Mouse (Mus musculus): ENCODE data around the gene Sub1.

The Sub1 gene

GRCm38 (mm10) chr15:11996883-11997282 lies at the start of gene Sub1:
Gene Sub1 (minus strand): TSS chr15:11996983.
- DNase-seq (ENCODE audit: low spot score): no peak

- DNase-seq (ENCODE audit: low spot score): no peak
Measured at GRCm38 (mm10) chr15:12040407-12040710, 43.6 kb upstream of the Sub1 start.

- no peak for DNase-seq (ENCODE audit: low spot score)
Measured at GRCm38 (mm10) chr15:12039671-12040406, 43.1 kb upstream of the Sub1 start.

GRCm38 (mm10) chr15:12039256-12039655 lies 42.5 kb upstream of the Sub1 start:
- DNase-seq (ENCODE audit: low spot score): no peak

- DNase-seq (ENCODE audit: low spot score): no peak
Measured at GRCm38 (mm10) chr15:12037866-12038625, 41.3 kb upstream of the Sub1 start.

- DNase-seq (ENCODE audit: low spot score): peak; percentile 10
Measured at GRCm38 (mm10) chr15:12037217-12037616, 40.4 kb upstream of the Sub1 start.

- no peak for DNase-seq (ENCODE audit: low spot score)
Measured at GRCm38 (mm10) chr15:12036675-12037074, 39.9 kb upstream of the Sub1 start.

GRCm38 (mm10) chr15:12034317-12034716 lies 37.5 kb upstream of the Sub1 start:
- no peak for DNase-seq (ENCODE audit: low spot score)

GRCm38 (mm10) chr15:12033155-12033554 lies 36.4 kb upstream of the Sub1 start:
- no peak for DNase-seq (ENCODE audit: low spot score)

GRCm38 (mm10) chr15:12032512-12032911 lies 35.7 kb upstream of the Sub1 start:
- no peak for DNase-seq (ENCODE audit: low spot score)

- no peak for DNase-seq (ENCODE audit: low spot score)
Measured at GRCm38 (mm10) chr15:12031861-12032260, 35.1 kb upstream of the Sub1 start.

GRCm38 (mm10) chr15:12030221-12030620 lies 33.4 kb upstream of the Sub1 start:
- DNase-seq (ENCODE audit: low spot score): no peak

GRCm38 (mm10) chr15:12027807-12028206 lies 31.0 kb upstream of the Sub1 start:
- DNase-seq (ENCODE audit: low spot score): no peak

GRCm38 (mm10) chr15:12026932-12027450 lies 30.2 kb upstream of the Sub1 start:
- DNase-seq (ENCODE audit: low spot score): no peak

GRCm38 (mm10) chr15:12026026-12026425 lies 29.2 kb upstream of the Sub1 start:
- DNase-seq (ENCODE audit: low spot score): no peak

GRCm38 (mm10) chr15:12025341-12025740 lies 28.6 kb upstream of the Sub1 start:
- no peak for DNase-seq (ENCODE audit: low spot score)

GRCm38 (mm10) chr15:12024791-12025268 lies 28.0 kb upstream of the Sub1 start:
- no peak for DNase-seq (ENCODE audit: low spot score)

GRCm38 (mm10) chr15:12019443-12019842 lies 22.7 kb upstream of the Sub1 start:
- DNase-seq (ENCODE audit: low spot score): no peak

GRCm38 (mm10) chr15:12018428-12018757 lies 21.6 kb upstream of the Sub1 start:
- DNase-seq (ENCODE audit: low spot score): no peak

- DNase-seq (ENCODE audit: low spot score): no peak
Measured at GRCm38 (mm10) chr15:12017700-12018427, 21.1 kb upstream of the Sub1 start.

- no peak for DNase-seq (ENCODE audit: low spot score)
Measured at GRCm38 (mm10) chr15:12014197-12014905, 17.6 kb upstream of the Sub1 start.

Measured in spleen, adult 12 weeks (tissue).